Mouse (Mus musculus) MEL-GATA-1-ER (cell line): ENCODE results near the gene Camta1.

Source experiments
- DNase-seq: peaks from one replicate; pipeline ENCODE4 v3.0.0-alpha.2; 2012; ENCODE audit warnings: low read depth; ENCODE audit errors: extremely low read depth

Camta1 gene

GRCm38 (mm10) chr4:151015946-151016345, 845.7 kb downstream of the Camta1 start:
- DNase-seq = no peak

DNA sequence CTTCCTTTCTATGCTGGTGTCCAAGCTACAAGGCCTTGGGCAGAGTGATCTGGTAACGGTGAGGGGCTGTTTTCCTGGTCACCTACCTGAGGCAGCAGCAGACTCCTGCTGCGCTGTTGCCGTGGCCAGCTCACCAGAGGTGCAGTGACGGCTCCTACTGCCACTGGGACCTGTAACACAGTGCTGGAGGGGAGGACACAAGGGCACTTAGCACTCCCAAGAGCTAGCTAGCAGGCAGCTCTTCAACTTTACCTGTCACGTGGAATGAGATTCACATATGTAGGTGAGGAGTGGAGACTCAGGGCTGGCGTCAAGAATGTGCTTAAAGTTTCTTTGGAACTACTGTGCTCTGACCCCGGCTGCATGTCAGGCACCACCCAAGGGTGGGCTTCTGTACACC, 851.4 kb downstream of the Camta1 start:
- no peak for DNase-seq

GRCm38 (mm10) chr4:151006945-151007344, 854.7 kb downstream of the Camta1 start:
- peak; percentile 33 for DNase-seq

DNA sequence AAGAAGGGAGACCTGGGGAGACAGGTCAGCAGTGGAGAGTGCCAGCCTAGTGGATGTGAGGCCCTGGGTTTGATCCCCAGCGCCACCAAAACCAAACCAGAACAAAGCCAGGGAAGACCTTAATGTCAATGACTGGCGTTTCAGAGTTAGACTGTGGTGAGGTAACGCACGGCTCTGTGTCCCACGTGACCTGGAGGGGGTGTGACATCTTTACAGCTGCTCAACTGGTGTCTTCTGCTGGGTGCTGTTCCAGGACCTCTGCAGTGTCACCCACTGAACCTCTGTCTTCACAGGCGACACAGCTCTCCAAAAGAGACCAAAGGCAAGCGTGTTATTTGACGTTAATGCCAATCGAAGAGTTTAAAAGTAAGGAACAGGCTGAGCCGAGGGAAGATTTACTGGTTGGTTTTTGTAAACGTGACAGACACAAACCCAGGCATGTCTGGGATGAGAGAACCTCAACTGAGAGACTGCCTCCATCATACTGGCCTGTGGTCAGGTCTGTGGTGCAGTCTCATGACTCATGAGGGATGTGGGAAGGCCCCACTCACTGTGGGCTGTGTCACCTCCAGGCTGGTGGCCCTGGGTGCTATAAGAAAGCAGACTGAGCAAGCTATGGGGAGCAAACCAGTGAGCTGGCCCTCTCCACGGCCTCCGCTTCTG, 855.9 kb downstream of the Camta1 start:
- DNase-seq = no peak

- DNase-seq = no peak
These were observed 860.3 kb downstream of the Camta1 start for GRCm38 (mm10) chr4:151001397-151001796.

DNA sequence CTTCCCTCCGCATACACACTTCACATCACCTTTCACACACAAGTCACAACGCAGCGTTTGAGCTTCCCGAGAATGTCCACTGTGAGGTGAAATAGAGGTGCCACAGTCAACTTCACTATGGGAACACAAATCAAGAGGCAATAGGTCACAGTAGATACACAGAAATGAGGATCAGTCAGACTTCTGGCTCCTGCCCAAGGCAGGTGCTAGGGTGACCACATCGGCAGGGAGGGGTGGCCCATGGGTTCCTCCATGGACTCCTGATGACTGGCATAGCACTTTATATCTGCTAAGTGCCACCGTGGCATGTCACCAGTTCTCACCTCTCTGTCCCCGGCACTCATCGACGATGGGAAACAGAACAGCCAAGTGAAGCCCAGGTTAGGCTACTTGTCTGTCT, 863.0 kb downstream of the Camta1 start:
- no peak for DNase-seq

DNA sequence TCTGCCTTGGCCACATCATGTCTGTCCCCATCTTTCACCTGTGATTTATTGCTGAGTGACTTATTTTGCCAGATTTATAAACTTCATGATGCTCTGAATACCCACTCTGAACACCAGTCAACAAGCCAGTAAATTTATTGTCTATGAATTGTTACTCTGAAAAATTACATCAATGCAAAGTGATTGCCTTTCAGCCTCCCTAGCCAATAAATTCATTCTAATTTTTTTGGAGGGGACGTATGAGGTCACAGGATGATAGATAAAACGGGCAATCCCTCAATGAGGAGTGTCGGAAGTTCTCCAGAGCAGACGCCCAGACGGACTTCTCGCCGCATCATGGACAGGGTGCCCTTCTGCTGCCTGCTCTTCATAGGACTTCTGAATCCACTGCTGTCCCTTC, 864.9 kb downstream of the Camta1 start, which contains the start of gene Uts2:
TSS of gene Uts2 (plus strand) at position 301 of the 400 bp plus-strand sequence.
- DNase-seq = no peak

- peak; percentile 29 for DNase-seq
These were observed 871.5 kb downstream of the Camta1 start for GRCm38 (mm10) chr4:150990148-150990547.

DNA sequence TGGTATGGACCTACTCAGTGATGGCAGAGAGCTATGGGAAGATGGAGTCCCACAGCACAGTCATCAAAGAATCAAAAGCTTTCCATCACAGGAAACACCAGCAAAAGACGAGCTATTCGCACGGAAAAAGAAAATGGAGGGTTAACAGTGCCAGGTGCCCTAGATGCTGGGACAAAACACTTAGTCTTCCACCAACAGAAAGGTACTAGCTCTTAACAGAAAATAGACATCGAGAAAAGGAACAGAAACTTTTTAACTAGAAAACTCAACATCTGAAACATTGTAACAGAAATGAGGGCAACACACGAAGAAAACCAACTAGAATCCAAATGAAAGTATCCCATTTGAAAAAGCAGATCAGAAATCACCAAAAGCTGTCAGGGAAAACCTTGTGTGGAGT, 881.5 kb downstream of the Camta1 start:
- DNase-seq = no peak

DNA sequence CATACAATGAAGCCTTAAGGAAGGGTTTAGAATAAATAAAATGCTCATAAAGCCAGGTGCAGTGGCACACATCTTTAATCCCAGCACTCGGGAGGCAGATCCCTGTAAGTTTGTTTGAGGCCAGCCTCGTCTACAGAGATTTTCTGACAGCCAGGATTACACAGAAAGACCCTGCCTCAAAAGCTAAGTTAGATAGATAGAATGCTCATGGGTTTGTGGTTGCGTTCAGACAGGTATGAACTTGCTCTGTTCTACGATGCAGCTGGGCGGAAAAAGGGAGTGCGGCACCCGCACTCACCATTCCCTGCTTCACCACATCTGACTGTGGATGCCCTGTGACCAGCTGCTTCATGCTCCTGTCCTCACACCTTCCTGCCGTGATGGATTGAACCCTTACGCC, 882.2 kb downstream of the Camta1 start:
- DNase-seq = no peak

DNA sequence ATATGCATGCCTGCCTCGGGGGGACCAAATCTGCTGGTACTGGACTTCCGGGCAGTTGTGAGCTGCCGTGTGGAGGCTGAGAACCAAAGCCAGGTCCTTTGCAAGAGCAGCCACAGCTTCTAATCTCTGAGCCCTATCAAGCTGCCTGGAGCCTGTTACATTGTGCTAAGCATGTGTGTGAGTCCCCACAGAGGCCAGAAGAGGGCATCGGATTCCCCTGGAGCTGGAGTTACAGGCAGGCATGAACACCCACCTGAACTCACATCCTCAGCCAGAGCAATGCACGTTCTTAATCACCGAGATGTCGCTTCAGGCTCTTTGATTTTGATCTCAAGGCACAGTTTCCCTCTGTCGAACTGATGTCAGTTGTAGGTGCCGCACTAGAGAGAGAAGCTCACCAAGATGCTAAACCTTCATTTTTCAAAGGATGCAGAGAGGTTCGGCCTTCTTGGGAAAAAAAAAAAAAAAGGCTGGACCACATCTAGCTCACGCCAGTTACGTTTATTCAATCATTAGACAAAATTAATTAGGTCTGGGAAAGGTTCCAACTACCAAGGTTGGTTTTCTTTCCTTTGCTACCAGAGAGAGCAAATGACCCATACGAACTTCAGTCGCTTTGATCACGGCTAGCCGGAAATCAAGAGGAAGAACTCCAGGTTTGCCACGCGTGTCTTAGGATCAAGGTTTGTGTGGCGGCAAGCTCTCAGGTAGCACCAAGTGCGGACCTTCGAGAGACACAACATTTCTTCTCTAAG, 883.3 kb downstream of the Camta1 start:
- no peak for DNase-seq

GRCm38 (mm10) chr4:150975145-150975544, 886.5 kb downstream of the Camta1 start:
- DNase-seq = no peak

- DNase-seq = no peak
These were observed 888.4 kb downstream of the Camta1 start for GRCm38 (mm10) chr4:150973264-150973663.

DNA sequence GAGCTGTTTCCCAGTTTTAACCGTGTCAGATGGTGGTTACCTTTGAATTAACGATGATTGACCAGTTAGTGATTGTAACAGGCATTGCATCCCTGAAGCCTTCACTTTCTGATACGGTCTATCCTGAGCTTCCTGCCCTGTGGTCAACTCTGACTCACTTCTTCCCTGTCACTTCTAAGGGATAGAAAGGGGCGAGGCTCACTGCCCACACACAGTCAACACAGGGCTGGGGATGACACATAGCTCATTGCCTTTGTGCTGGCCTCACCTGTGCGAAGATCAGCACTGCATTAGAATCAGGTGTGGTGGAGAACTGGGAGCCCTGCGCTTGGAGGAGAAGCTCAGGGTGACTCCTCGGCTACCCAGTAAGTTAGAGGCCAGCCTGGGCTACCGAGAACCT, 892.7 kb downstream of the Camta1 start:
- no peak for DNase-seq

GRCm38 (mm10) chr4:150966556-150966955, 895.1 kb downstream of the Camta1 start:
- DNase-seq = peak; percentile 55

GRCm38 (mm10) chr4:150965555-150965951, 896.1 kb downstream of the Camta1 start:
- DNase-seq = peak; percentile 26

DNA sequence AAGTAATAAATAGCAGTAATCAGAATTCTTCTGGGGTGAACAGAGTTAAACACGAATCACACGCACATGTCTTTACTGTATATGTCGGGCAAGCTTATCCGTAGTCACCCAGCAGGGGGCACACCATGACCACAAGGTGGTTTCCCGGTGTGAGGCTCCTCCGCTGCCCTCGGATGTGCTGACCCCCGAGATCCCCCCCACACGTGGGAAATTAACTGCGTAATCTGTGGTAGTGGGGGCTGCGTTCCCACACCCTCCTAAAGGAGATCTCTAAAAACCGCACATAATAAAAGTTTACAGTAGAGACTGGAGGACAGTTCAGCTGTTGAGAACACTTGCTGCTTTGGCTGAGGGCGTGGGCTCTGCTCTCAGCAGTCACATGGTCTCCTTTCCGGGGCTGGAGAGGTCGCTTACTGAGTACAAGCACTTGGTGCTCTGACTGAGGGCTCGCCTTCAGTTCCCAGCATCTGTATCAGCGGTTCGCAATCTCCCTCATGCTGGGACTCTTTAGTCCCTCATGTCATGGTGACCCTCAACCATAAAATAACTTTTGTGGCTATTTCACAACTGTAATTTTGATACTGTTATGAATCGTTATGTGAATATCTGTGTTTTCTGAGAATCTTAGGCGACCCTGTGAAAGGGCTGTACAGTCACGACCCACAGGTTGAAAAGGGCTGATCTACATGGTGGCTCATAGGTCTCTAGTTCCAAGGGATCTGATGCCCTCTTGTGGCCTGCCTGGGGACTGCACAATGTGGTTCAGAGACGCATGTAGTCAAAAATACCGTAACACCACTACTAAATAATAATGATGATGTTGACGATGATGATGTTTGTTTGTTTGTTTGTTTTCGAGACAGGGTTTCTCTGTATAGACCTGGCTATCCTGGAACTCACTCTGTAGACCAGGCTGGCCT, 896.8 kb downstream of the Camta1 start:
- DNase-seq = peak; percentile 77

- no peak for DNase-seq
These were observed 898.0 kb downstream of the Camta1 start for GRCm38 (mm10) chr4:150963711-150964110.

- DNase-seq = no peak
These were observed 899.4 kb downstream of the Camta1 start for GRCm38 (mm10) chr4:150962231-150962630.

- DNase-seq = no peak
These were observed 903.1 kb downstream of the Camta1 start for GRCm38 (mm10) chr4:150958536-150958935.

DNA sequence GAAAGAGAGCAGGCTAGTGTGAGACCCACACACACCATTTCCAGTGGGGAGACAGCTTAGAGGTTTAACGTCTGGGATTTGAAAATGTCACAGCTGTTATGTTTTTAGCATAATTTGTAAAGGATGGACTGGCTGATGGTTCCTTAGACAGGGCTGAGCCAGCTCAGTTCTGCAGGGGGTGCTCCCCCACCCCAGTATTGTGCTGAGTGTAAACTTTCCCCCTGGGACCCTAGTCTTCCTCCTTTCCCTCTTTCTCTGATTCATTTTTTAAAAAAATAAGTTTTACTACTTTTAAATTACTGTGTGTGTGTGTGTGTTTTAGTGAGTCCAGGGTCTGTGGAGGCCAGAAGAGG, 904.6 kb downstream of the Camta1 start:
- DNase-seq = no peak
